Comparison of ENCODE assay signal across 8 mouse cellular contexts in genomic region chr5:71095180-71095579, GRCm38 (mm10). TPM values are rescaled to one million over a fixed set of nuclear protein-coding genes. Genes with fewer than 3 reads are reported as not detected.
DNase-seq lines count a peak whose midpoint lies in the region; ATAC-seq and TF ChIP-seq lines count a peak whose summit lies in the region.

No protein-coding gene starts in this region.

- H3K4me2 ChIP-seq in lung, embryonic 14.5 days, result peak overlapping the region; percentile 97
- peak overlapping the region; percentile 96 for H3K4me2 ChIP-seq in embryonic facial prominence, embryonic 11.5 days (ENCODE audit: low read depth, low read length)
- H3K4me2 ChIP-seq in intestine, embryonic 14.5 days (ENCODE audit: low read length), result peak overlapping the region; percentile 84
- peak overlapping the region; percentile 99 for H3K4me2 ChIP-seq in limb, embryonic 13.5 days (replicated peaks)

- WGBS in lung, embryonic 14.5 days, result 1% methylated on average over 19 of the region's 19 CpGs
- under 1% methylated on average over 19 of the region's 19 CpGs for WGBS in embryonic facial prominence, embryonic 11.5 days
- WGBS in intestine, embryonic 14.5 days, result 1% methylated on average over 19 of the region's 19 CpGs
- WGBS in limb, embryonic 13.5 days, result under 1% methylated on average over 19 of the region's 19 CpGs

- H3K36me3 ChIP-seq in lung, embryonic 14.5 days (ENCODE audit: insufficient read depth), result no peaks in the 10 kb centered on the region
- no peaks in the 10 kb centered on the region for H3K36me3 ChIP-seq in embryonic facial prominence, embryonic 11.5 days (replicated peaks; ENCODE audit: control insufficient read depth, insufficient read depth, low read depth, low read length)
- no peaks in the 10 kb centered on the region for H3K36me3 ChIP-seq in intestine, embryonic 14.5 days (ENCODE audit: control insufficient read depth, insufficient read depth, low read length)
- no peaks in the 10 kb centered on the region for H3K36me3 ChIP-seq in limb, embryonic 13.5 days

- TF ChIP-seq CTCF in lung, embryonic 14.5 days (IDR thresholded peaks at IDR 0.05; ENCODE audit: low read depth), result no peak

- no peak overlapping the region; the same call in 1 of the 2 replicates for H3K9ac ChIP-seq in lung, embryonic 14.5 days
- H3K9ac ChIP-seq in embryonic facial prominence, embryonic 11.5 days (replicated peaks; ENCODE audit: low read length), result 0 out of 2 replicates have a peak overlapping the region, but pooled peaks have one; percentile 28
- no peak overlapping the region for H3K9ac ChIP-seq in intestine, embryonic 14.5 days (ENCODE audit: low read length)
- H3K9ac ChIP-seq in limb, embryonic 13.5 days, result peak overlapping the region; percentile 67

- peak overlapping the region; percentile 53 for H3K4me3 ChIP-seq in lung, embryonic 14.5 days (ENCODE audit: low read depth, low read length)
- peak overlapping the region; percentile 68 for H3K4me3 ChIP-seq in embryonic facial prominence, embryonic 11.5 days (ENCODE audit: low read depth, low read length)
- H3K4me3 ChIP-seq in intestine, embryonic 14.5 days (ENCODE audit: low read depth, low read length), result peak overlapping the region; percentile 52
- H3K4me3 ChIP-seq in limb, embryonic 13.5 days, result peak overlapping the region; percentile 67

- no peaks in the 10 kb centered on the region for H3K9me3 ChIP-seq in lung, embryonic 14.5 days (ENCODE audit: low read depth, low read length)
- H3K9me3 ChIP-seq in embryonic facial prominence, embryonic 11.5 days (replicated peaks; ENCODE audit: control insufficient read depth, low read length), result no peaks in the 10 kb centered on the region
- no peaks in the 10 kb centered on the region for H3K9me3 ChIP-seq in intestine, embryonic 14.5 days (ENCODE audit: control insufficient read depth, low read length)
- H3K9me3 ChIP-seq in limb, embryonic 13.5 days, result no peaks in the 10 kb centered on the region

- peaks cover 19% of the 10 kb centered on the region; the same call in 1 of the 2 replicates for H3K27me3 ChIP-seq in lung, embryonic 14.5 days (ENCODE audit: insufficient read depth, low read length)
- no peaks in the 10 kb centered on the region for H3K27me3 ChIP-seq in embryonic facial prominence, embryonic 11.5 days (ENCODE audit: control insufficient read depth, insufficient read depth, low read length)
- H3K27me3 ChIP-seq in intestine, embryonic 14.5 days (replicated peaks; ENCODE audit: control insufficient read depth, insufficient read depth, low read length), result peaks cover 24% of the 10 kb centered on the region
- H3K27me3 ChIP-seq in limb, embryonic 13.5 days, result peaks cover 35% of the 10 kb centered on the region

- H3K4me1 ChIP-seq in lung, embryonic 14.5 days (ENCODE audit: insufficient read depth), result no peaks in the 10 kb centered on the region
- no peaks in the 10 kb centered on the region for H3K4me1 ChIP-seq in embryonic facial prominence, embryonic 11.5 days (ENCODE audit: control insufficient read depth, insufficient read depth, low read length)
- H3K4me1 ChIP-seq in intestine, embryonic 14.5 days (replicated peaks; ENCODE audit: control insufficient read depth, insufficient read depth, low read length), result no peaks in the 10 kb centered on the region
- peaks cover 13% of the 10 kb centered on the region for H3K4me1 ChIP-seq in limb, embryonic 13.5 days

- ATAC-seq in lung, embryonic 14.5 days (ENCODE audit: insufficient read depth), result peak; percentile 62
- ATAC-seq in embryonic facial prominence, embryonic 11.5 days (replicated peaks; ENCODE audit: insufficient number of reproducible peaks, low FRiP score, low TSS enrichment, low read depth), result peak; percentile 64
- no peak for ATAC-seq in intestine, embryonic 14.5 days (replicated peaks; ENCODE audit: low FRiP score, low TSS enrichment, low read depth)
- peak; percentile 60; the same call in 1 of the 2 replicates for ATAC-seq in limb, embryonic 13.5 days (ENCODE audit: low FRiP score, low read depth)

- peak; percentile 45 for DNase-seq in lung, embryonic 14.5 days
- DNase-seq in lung, postnatal 10 days, result no peak
- peak; percentile 57 for DNase-seq in embryonic facial prominence, embryonic 11.5 days (ENCODE audit: low spot score)
- DNase-seq in intestine, embryonic 14.5 days (ENCODE audit: low spot score), result peak; percentile 62
- peak; percentile 67 to 72 for DNase-seq in right cerebral cortex, adult 2 months (ENCODE audit: low spot score in 2 of 2)
- no peak for DNase-seq in ovary, adult 18-20 months (ENCODE audit: low spot score)
- no peak for DNase-seq in MN1 (ENCODE audit: low spot score)

- H3K27ac ChIP-seq in lung, embryonic 14.5 days (ENCODE audit: low read depth), result no peak overlapping the region
- H3K27ac ChIP-seq in embryonic facial prominence, embryonic 11.5 days (replicated peaks; ENCODE audit: low read depth, low read length), result no peak overlapping the region
- H3K27ac ChIP-seq in intestine, embryonic 14.5 days (ENCODE audit: low read depth), result no peak overlapping the region
- H3K27ac ChIP-seq in limb, embryonic 13.5 days, result no peak overlapping the region

RNA-seq across cellular contexts. Expression of gene Gabra2, which starts 0.5 kb away (rescaled TPM):
- polyA plus RNA-seq in lung, embryonic 14.5 days (2014; fragmentation: Nextera tagmentation; extraction: Ambion mirVana), result 0.12 and 0.23 TPM in 2 replicates
- 0.47 and 1.2 TPM in 2 replicates for polyA plus RNA-seq in embryonic facial prominence, embryonic 11.5 days (2014; fragmentation: Nextera tagmentation; extraction: Ambion mirVana)
- polyA plus RNA-seq in intestine, embryonic 14.5 days (2014; fragmentation: Nextera tagmentation; extraction: Ambion mirVana), result 2.0 and 2.7 TPM in 2 replicates
- polyA plus RNA-seq in limb, embryonic 13.5 days (2015; fragmentation: Nextera tagmentation; extraction: Ambion mirVana), result 1.3 and 1.6 TPM in 2 replicates

Comparison
In these comparisons a context has a peak if more than half of its experiments do, and no peak if none do; other contexts are left out.
1. DNase-seq: peak in lung, embryonic 14.5 days (single experiment), embryonic facial prominence, embryonic 11.5 days (single experiment), intestine, embryonic 14.5 days (single experiment) and right cerebral cortex, adult 2 months (2 of 2); none in lung, postnatal 10 days (single experiment), ovary, adult 18-20 months (single experiment) and MN1 (single experiment).
2. H3K9ac ChIP-seq: peak in embryonic facial prominence, embryonic 11.5 days (single experiment) and limb, embryonic 13.5 days (single experiment); none in lung, embryonic 14.5 days (single experiment) and intestine, embryonic 14.5 days (single experiment).
3. Peak in every context shown above with its lines, with median percentiles within 50 percentile points of each other: H3K4me2 ChIP-seq and H3K4me3 ChIP-seq.